Mouse (Mus musculus) right cerebral cortex, postnatal 25 days (tissue): ENCODE data around the gene Vezt.

ENCODE experiments used
- DNase-seq: peaks from one replicate; pipeline ENCODE4 v3.0.0; 2022

Vezt gene

DNA sequence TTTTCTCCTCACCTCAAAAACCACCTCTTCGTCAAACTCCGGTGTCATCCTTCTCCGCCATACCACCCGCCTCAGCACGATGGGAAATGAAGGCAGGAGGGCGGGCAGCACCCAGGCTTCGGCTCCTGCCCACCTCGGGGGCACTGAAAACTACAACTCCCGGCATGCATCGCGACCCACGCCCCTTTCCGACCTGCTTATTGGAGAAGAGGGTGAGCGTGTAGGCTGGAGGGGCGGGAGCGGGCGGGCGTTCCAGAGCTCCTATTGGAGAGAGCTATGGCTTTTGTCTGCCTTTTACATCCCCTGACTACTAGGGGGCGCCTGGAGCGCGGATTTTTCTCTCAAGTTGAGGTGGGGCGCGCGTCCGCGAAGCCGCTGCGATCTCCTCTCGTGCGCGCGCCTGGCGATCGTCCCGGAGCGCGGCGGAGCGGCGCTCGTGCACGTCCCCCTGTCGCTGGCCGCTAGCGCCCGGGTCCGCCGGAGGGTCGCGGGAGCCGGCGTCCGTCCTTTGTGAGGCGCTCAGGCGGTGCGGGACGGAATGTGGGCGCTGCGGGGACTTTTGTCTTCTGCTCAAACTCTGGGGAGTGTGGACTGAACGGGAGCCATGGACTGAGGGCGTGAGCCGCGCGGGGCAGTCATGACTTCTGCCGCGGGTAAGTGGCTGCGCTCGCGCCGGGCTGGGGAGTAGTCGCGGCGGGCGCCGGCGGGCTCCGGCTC, at the start of gene Vezt, which contains the start of gene Fgd6:
Gene Vezt (minus strand): TSS at position 160 of the 717 bp plus-strand sequence.
Gene Fgd6 (plus strand): TSS at position 344 of the 717 bp plus-strand sequence.
- peak; percentile 99 for DNase-seq

- DNase-seq, result no peak
Measured at GRCm38 (mm10) chr10:94082040-94082734, 46.6 kb upstream of the Vezt start.

- DNase-seq, result no peak
Measured at GRCm38 (mm10) chr10:94080740-94081139, 45.1 kb upstream of the Vezt start.

- DNase-seq, result no peak
Measured at GRCm38 (mm10) chr10:94076966-94077825, 41.6 kb upstream of the Vezt start.

DNA sequence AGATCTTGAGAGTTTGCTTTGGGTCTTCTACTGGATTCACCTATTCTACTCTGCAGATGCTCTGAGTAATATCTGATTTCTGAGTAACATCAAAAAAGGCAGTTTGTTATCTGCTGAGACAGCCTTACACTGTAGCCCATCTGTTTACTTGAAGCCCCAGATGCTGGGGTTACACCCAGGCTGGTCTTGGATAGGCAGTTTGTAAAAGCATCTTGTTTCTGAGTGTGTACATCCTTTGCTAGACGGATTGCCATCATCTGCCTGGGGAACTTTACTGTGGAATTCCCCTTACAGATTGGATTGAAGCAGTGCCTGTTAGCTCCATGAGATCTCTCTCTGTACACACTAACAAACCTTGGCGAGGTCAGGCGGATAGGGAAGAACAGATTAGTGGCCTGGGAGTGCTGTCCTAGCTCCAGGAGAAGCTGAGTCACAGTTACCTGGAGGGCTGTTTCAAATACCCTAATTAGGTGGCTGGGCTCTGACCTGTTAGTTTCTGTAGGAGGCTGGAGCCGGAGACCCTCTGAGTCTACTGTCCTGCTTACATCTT, 37.4 kb upstream of the Vezt start:
- no peak for DNase-seq

DNA sequence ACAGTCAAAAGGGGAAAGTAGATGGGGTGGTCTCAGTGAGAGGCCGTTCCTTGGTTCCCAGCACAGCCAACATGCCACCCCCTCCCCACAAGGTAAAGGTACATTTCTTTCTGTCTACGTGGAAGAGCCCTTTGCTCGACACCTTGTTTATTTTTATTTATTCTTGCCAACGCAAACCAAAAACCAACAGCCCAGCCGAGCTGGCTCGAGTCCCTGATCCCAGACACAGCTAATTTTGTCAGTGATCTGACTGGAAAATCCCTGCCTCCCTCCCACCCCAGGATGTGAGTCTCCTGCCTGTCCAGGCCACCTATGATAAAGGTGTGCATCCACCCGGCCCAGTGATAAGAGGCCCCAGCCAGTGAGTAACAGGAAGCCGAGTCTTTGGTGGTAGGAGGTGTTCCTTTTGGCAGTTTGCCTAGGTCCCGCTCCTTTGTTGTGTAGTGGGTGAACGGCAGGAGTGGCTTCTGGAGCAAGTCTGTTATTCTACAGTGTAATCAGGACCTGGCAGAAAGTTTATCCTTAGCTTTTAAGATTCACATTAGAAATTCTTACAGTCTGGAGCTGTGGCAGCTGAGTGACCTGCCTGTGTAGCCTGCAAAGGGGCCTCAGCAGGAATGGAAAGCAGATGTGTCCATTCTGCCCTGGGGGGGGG, 36.8 kb upstream of the Vezt start:
- DNase-seq, result no peak

- no peak for DNase-seq
Measured at GRCm38 (mm10) chr10:94071641-94072040, 36.0 kb upstream of the Vezt start.

GRCm38 (mm10) chr10:94068701-94069100, 33.1 kb upstream of the Vezt start:
- no peak for DNase-seq

DNA sequence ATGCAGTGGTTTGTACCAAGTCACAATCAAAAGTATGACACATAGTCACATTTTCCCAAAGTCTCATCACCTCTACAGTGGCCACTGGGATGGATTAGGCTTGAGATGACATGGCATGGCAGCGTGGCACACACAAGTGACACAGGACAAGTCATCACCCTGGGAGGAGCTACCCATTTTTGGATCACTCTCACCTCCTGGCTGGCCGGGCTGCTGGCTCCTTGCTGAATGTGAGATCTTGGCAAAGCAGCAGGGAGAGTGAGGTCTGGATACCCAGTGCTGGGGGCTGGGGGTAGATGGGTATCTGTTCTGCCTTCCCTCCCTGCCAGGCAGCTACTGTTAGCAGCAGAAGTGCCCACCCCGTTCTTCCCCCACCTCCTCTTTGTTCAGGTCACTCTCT, 31.3 kb upstream of the Vezt start:
- no peak for DNase-seq

DNA sequence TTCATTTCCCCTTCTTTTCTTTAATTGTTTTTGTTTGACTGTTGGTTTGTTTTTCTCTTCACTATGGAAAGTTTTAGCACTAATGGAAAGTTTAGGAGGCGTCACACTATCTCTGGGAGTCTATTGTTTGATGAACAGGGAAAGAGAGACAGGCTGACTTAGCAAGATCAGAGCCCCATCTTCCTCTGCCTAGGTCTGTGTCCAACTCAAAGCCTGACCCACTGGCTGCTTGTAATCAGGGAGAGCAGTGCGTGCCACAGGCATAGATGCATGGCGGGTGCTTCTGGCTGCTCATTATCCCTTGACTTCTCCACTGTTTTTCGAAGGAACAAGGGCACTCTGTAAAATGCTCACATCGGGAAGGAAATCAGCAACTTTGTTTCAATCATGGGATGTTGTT, 26.7 kb upstream of the Vezt start:
- no peak for DNase-seq

DNA sequence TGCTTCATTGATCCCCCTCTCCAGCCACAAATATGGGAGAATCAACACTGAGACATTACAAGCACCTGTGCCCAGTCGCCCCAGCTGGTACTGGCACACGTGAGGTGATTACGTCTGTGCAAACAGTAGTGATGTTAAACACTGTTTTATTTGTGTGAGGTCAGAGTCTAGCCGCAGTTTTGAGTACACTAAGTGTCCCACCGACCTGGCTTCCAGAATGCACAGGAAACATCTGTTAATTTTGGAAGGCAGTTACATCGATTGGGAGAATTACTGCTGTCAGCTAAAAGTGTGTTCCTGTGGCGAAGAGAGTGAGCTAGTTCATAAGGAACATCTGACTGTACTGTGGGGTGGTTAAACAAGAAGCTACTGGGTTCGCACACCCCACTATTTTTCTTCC, 24.6 kb upstream of the Vezt start:
- no peak for DNase-seq

- DNase-seq, result no peak
Measured at GRCm38 (mm10) chr10:94059618-94060055, 24.0 kb upstream of the Vezt start.

GRCm38 (mm10) chr10:94056487-94056886, 20.9 kb upstream of the Vezt start:
- DNase-seq, result no peak

GRCm38 (mm10) chr10:94050736-94051135, 15.1 kb upstream of the Vezt start:
- no peak for DNase-seq

DNA sequence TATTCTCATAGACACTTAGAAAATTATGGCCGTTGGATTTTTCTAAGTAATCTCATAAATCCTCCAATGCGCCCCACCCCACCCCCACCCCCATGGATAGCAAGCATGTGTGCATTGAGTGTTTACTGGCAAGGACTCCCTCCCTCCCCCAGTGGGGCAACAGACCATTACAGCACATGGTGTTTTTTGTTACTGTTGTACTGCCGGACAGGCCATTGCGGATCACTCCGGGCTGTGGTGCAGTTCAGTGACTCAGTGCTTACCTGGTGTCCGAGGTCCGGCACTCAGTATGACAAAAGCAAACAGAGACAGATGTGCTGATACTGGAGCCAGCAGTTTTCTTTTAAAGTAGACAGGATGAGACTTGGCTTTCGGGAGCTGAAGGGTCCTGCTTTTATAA, 13.5 kb upstream of the Vezt start:
- no peak for DNase-seq

GRCm38 (mm10) chr10:94047845-94048559, 12.4 kb upstream of the Vezt start:
- no peak for DNase-seq

DNA sequence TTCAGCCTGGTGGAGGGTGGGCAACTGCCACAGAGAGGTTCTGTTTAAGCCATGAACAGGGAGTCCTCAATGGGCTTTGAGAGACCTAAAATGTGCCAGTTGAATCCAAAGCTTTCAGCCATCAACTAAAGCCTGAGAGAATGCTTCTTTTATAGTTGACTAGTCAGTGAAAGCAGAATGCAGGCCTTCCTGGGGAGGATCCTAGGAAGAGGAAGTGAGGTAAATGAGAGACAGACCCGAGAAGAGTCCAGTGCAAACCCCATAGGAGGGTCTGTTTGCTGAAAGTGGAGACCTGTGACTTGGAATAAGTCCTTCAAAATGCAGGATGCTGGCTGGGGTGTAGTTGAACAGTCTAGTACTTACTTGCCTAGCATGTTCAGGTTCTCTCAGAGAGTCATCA, 11.4 kb upstream of the Vezt start:
- no peak for DNase-seq

DNA sequence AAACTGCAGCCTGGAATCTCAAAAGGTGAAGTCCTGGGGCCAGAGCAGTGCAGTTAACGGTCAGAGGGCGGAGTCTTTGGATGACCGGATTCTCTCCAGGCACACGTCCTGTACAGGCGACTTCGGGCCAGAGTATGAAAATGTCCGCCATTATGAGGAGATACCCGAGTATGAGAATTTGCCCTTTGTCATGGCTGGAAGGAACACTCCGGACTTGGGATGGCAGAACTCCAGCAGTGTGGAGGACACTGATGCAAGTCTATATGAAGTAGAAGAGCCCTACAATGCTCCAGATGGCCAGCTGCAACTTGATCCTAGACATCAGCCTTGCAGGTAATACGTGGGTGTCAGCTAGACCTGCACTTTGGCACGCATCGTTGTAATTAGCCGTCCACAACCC, 9.7 kb upstream of the Vezt start:
- no peak for DNase-seq

- no peak for DNase-seq
Measured at GRCm38 (mm10) chr10:94043908-94044307, 8.3 kb upstream of the Vezt start.

DNA sequence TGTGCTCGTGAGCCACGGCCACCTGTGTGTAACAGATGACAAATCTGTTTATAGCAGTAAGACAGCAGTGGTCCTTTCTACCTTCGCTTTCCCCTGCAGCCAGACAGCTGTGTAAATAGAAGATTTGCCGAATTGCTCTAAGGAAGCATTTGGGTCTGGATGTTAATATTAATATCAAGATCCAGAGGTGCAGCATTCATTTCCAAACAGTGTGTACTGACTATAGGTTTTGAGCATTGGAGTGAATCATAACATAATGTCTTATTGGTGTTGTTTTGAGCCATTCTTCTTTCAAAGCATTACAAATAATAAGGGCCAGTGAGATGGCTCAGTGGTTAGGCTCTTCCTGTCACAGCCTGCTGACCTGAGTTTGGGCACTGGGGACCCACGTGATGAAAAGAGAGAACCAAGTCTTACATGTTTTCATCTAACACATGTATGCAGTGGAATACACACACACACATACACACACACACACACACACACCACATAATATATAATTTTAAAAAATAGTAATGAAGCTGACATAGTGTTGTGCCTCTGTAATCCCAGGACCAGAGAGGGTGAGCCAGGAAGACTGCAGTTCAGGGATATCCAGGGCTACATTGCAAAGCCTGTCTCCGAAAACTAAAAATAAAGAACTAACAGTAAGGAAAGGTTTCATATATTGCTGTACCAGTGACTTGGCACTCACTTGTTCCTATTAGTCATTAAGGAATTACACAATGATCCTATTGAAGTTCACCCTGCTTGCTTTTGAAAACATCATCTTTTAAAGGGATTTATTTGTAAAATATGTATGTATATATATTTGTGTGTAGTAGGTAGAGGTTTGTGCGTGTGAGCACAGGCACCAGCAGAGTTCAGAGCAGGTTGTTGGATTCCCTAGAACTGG, 3.0 kb upstream of the Vezt start:
- no peak for DNase-seq

DNA sequence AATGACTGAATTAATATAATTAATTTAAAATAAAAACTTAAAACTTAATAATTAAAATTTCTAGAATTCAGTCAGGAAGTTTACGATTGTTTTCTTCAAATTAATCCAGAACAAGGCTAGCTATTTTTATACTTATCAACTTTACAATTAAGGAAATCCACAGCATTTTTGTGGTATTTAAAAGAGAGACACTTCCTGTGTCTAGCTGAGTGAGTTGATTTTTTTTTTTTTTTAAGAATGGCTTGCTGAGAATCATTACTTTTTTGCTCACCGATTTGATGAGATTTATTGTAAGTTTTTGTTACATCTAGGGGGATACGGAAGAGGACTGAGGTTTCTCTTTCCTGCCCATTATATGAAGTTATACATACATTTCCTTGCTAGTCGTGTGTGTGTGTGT, 2.0 kb upstream of the Vezt start:
- DNase-seq, result no peak
